Mouse (Mus musculus): ENCODE measurements around the gene Ccl24. TPM values are rescaled to one million over a fixed set of nuclear protein-coding genes. Genes with fewer than 3 reads are reported as not detected.

Ccl24 gene
- polyA plus RNA-seq, 1 experiment from 2014 or later: 0.43 TPM

GRCm38 (mm10) chr5:135535867-135536266 lies 37.0 kb downstream of the Ccl24 start:
- ATAC-seq (ENCODE audit: low FRiP score, low TSS enrichment): no peak

GRCm38 (mm10) chr5:135533431-135533830 lies 39.4 kb downstream of the Ccl24 start:
- Histone ChIP-seq H3K4me3 (ENCODE audit: low read length) (no peak overlapping the region), H3K4me1 (ENCODE audit: control insufficient read depth, insufficient read depth, low read length) (0 out of 2 replicates have a peak, but pooled peaks cover 6% of the 10 kb centered on the region), H3K36me3 (ENCODE audit: control insufficient read depth, insufficient read depth, low read length) (no peaks in the 10 kb centered on the region), H3K4me2 (replicated peaks; ENCODE audit: low read depth, low read length) (no peak overlapping the region), H3K27ac (ENCODE audit: low read depth, low read length) (no peak overlapping the region), H3K9ac (ENCODE audit: low read depth, low read length) (no peak overlapping the region), H3K27me3 (ENCODE audit: control insufficient read depth, insufficient read depth, low read length) (no peaks in the 10 kb centered on the region), H3K9me3 (ENCODE audit: control insufficient read depth, low read length) (no peaks in the 10 kb centered on the region)
- ATAC-seq (ENCODE audit: low FRiP score, low TSS enrichment): no peak
- WGBS: 61% methylated on average over 10 of the region's 10 CpGs

More at GRCm38 (mm10) chr5:135535867-135536266, 37.0 kb downstream of the Ccl24 start:
- H3K36me3 ChIP-seq (ENCODE audit: control insufficient read depth, insufficient read depth, low read length): no peaks in the 10 kb centered on the region
- H3K9ac ChIP-seq (ENCODE audit: low read depth, low read length): no peak overlapping the region
- H3K9me3 ChIP-seq (ENCODE audit: control insufficient read depth, low read length): no peaks in the 10 kb centered on the region
- no peak overlapping the region for H3K27ac ChIP-seq (ENCODE audit: low read depth, low read length)
- 0 out of 2 replicates have a peak, but pooled peaks cover 6% of the 10 kb centered on the region for H3K4me1 ChIP-seq (ENCODE audit: control insufficient read depth, insufficient read depth, low read length)
- no peak overlapping the region for H3K4me2 ChIP-seq (replicated peaks; ENCODE audit: low read depth, low read length)
- no peak overlapping the region for H3K4me3 ChIP-seq (ENCODE audit: low read length)
- no peaks in the 10 kb centered on the region for H3K27me3 ChIP-seq (ENCODE audit: control insufficient read depth, insufficient read depth, low read length)

- Histone ChIP-seq H3K4me2 (replicated peaks; ENCODE audit: low read depth, low read length) (no peak overlapping the region), H3K36me3 (ENCODE audit: control insufficient read depth, insufficient read depth, low read length) (no peaks in the 10 kb centered on the region), H3K27ac (ENCODE audit: low read depth, low read length) (no peak overlapping the region), H3K4me1 (ENCODE audit: control insufficient read depth, insufficient read depth, low read length) (peaks cover 9% of the 10 kb centered on the region; the same call in 1 of the 2 replicates), H3K9ac (ENCODE audit: low read depth, low read length) (no peak overlapping the region), H3K27me3 (ENCODE audit: control insufficient read depth, insufficient read depth, low read length) (no peaks in the 10 kb centered on the region), H3K9me3 (ENCODE audit: control insufficient read depth, low read length) (no peaks in the 10 kb centered on the region), H3K4me3 (ENCODE audit: low read length) (no peak overlapping the region)
- no peak for ATAC-seq (ENCODE audit: low FRiP score, low TSS enrichment)
- 82% methylated on average over 11 of the region's 11 CpGs for WGBS
Observed at GRCm38 (mm10) chr5:135531306-135531845, 41.5 kb downstream of the Ccl24 start.

- Histone ChIP-seq H3K4me3 (ENCODE audit: low read length) (no peak overlapping the region), H3K27me3 (ENCODE audit: control insufficient read depth, insufficient read depth, low read length) (no peaks in the 10 kb centered on the region), H3K4me1 (ENCODE audit: control insufficient read depth, insufficient read depth, low read length) (peaks cover 10% of the 10 kb centered on the region; the same call in 1 of the 2 replicates), H3K9me3 (ENCODE audit: control insufficient read depth, low read length) (no peaks in the 10 kb centered on the region), H3K4me2 (replicated peaks; ENCODE audit: low read depth, low read length) (no peak overlapping the region), H3K9ac (ENCODE audit: low read depth, low read length) (no peak overlapping the region), H3K27ac (ENCODE audit: low read depth, low read length) (no peak overlapping the region), H3K36me3 (ENCODE audit: control insufficient read depth, insufficient read depth, low read length) (no peaks in the 10 kb centered on the region)
- WGBS: 68% methylated on average over 2 of the region's 2 CpGs
- ATAC-seq (ENCODE audit: low FRiP score, low TSS enrichment): no peak
Observed at GRCm38 (mm10) chr5:135529964-135530363, 42.9 kb downstream of the Ccl24 start.

- no peak for ATAC-seq (ENCODE audit: low FRiP score, low TSS enrichment)
- peaks cover 15% of the 10 kb centered on the region; the same call in 1 of the 2 replicates for H3K4me1 ChIP-seq (ENCODE audit: control insufficient read depth, insufficient read depth, low read length)
- H3K4me2 ChIP-seq (replicated peaks; ENCODE audit: low read depth, low read length): no peak overlapping the region
- WGBS: 85% methylated on average over 3 of the region's 3 CpGs
- H3K9ac ChIP-seq (ENCODE audit: low read depth, low read length): no peak overlapping the region
- H3K27ac ChIP-seq (ENCODE audit: low read depth, low read length): no peak overlapping the region
- no peaks in the 10 kb centered on the region for H3K27me3 ChIP-seq (ENCODE audit: control insufficient read depth, insufficient read depth, low read length)
- H3K4me3 ChIP-seq (ENCODE audit: low read length): no peak overlapping the region
- H3K36me3 ChIP-seq (ENCODE audit: control insufficient read depth, insufficient read depth, low read length): no peaks in the 10 kb centered on the region
- no peaks in the 10 kb centered on the region for H3K9me3 ChIP-seq (ENCODE audit: control insufficient read depth, low read length)
Observed at GRCm38 (mm10) chr5:135529310-135529709, 43.5 kb downstream of the Ccl24 start.

- peaks cover 9% of the 10 kb centered on the region; the same call in 1 of the 2 replicates for H3K4me1 ChIP-seq (ENCODE audit: control insufficient read depth, insufficient read depth, low read length)
- no peak overlapping the region for H3K27ac ChIP-seq (ENCODE audit: low read depth, low read length)
- 16% methylated on average over 7 of the region's 7 CpGs for WGBS
- H3K9me3 ChIP-seq (ENCODE audit: control insufficient read depth, low read length): no peaks in the 10 kb centered on the region
- H3K9ac ChIP-seq (ENCODE audit: low read depth, low read length): no peak overlapping the region
- H3K27me3 ChIP-seq (ENCODE audit: control insufficient read depth, insufficient read depth, low read length): no peaks in the 10 kb centered on the region
- H3K36me3 ChIP-seq (ENCODE audit: control insufficient read depth, insufficient read depth, low read length): no peaks in the 10 kb centered on the region
- H3K4me2 ChIP-seq (replicated peaks; ENCODE audit: low read depth, low read length): no peak overlapping the region
- no peak for ATAC-seq (ENCODE audit: low FRiP score, low TSS enrichment)
- H3K4me3 ChIP-seq (ENCODE audit: low read length): no peak overlapping the region
Observed at GRCm38 (mm10) chr5:135527986-135528385, 44.9 kb downstream of the Ccl24 start.

- Histone ChIP-seq H3K36me3 (ENCODE audit: control insufficient read depth, insufficient read depth, low read length) (no peaks in the 10 kb centered on the region), H3K27me3 (ENCODE audit: control insufficient read depth, insufficient read depth, low read length) (no peaks in the 10 kb centered on the region), H3K4me1 (ENCODE audit: control insufficient read depth, insufficient read depth, low read length) (peaks cover 9% of the 10 kb centered on the region; the same call in 1 of the 2 replicates), H3K9ac (ENCODE audit: low read depth, low read length) (no peak overlapping the region), H3K4me2 (replicated peaks; ENCODE audit: low read depth, low read length) (no peak overlapping the region), H3K9me3 (ENCODE audit: control insufficient read depth, low read length) (no peaks in the 10 kb centered on the region), H3K27ac (ENCODE audit: low read depth, low read length) (peak overlapping the region; percentile 47; the same call in 1 of the 2 replicates), H3K4me3 (ENCODE audit: low read length) (no peak overlapping the region)
- 64% methylated on average over 11 of the region's 11 CpGs for WGBS
- no peak for ATAC-seq (ENCODE audit: low FRiP score, low TSS enrichment)
Observed at GRCm38 (mm10) chr5:135524660-135525560, 47.9 kb downstream of the Ccl24 start.

- Histone ChIP-seq H3K4me3 (ENCODE audit: low read length) (no peak overlapping the region), H3K9ac (ENCODE audit: low read depth, low read length) (no peak overlapping the region), H3K9me3 (ENCODE audit: control insufficient read depth, low read length) (no peaks in the 10 kb centered on the region), H3K4me2 (replicated peaks; ENCODE audit: low read depth, low read length) (no peak overlapping the region), H3K4me1 (ENCODE audit: control insufficient read depth, insufficient read depth, low read length) (peaks cover 9% of the 10 kb centered on the region; the same call in 1 of the 2 replicates), H3K27me3 (ENCODE audit: control insufficient read depth, insufficient read depth, low read length) (no peaks in the 10 kb centered on the region), H3K27ac (ENCODE audit: low read depth, low read length) (no peak overlapping the region), H3K36me3 (ENCODE audit: control insufficient read depth, insufficient read depth, low read length) (no peaks in the 10 kb centered on the region)
- 48% methylated on average over 2 of the region's 2 CpGs for WGBS
- no peak for ATAC-seq (ENCODE audit: low FRiP score, low TSS enrichment)
Observed at GRCm38 (mm10) chr5:135524087-135524486, 48.8 kb downstream of the Ccl24 start.
